Mouse (Mus musculus) bone marrow, adult 2 months (tissue): ENCODE results near the gene Dpy19l3.

Experiments used
- CTCF ChIP-seq: fragments of 200-500 bp; IDR thresholded peaks from 2 replicates; pipeline ENCODE4 v1.5.1; 2011; ENCODE audit warnings: low read length, control low read depth; ENCODE audit not compliant: control insufficient read depth, insufficient read depth
- POLR2A ChIP-seq: fragments of 200-500 bp; IDR thresholded peaks from 2 replicates; pipeline ENCODE4 v1.6.1; 2011; ENCODE audit warnings: low read depth, mild to moderate bottlenecking, control low read depth, low read length, borderline replicate concordance; ENCODE audit not compliant: control insufficient read depth

- TF ChIP-seq CTCF = peak; percentile 88
- no peak for TF ChIP-seq POLR2A
Observed at GRCm38 (mm10) chr7:35686756-35687155, 67.5 kb downstream of the Dpy19l3 start.
